Mouse (Mus musculus) layer of hippocampus, adult 18-20 months (tissue): ENCODE data around the gene Myo9a. TPM values are rescaled to one million over a fixed set of nuclear protein-coding genes. Genes with fewer than 3 reads are reported as not detected.
"Not testable (repeated sequence)": the region's sequence is repeated elsewhere in the genome, so short reads cannot be mapped to it uniquely, and the experiment has no call there.

Experiments
- DNase-seq, 2 experiments: peaks; one replicate each; pipeline ENCODE4 v3.0.0; 2022; ENCODE audit warnings: low spot score in 2 of 2
- total RNA-seq, 2 experiments: library from RNA; stranded (reverse); gene quantifications; 2 replicates each; pipeline ENCODE4 v1.2.3; 2021

Myo9a gene
- total RNA-seq, 2 experiments from 2014 or later, result 58.2 to 65.6 TPM

- DNase-seq, result no peak
Measured at GRCm38 (mm10) chr9:59947271-59947670, 196.6 kb downstream of the Myo9a start.

DNA sequence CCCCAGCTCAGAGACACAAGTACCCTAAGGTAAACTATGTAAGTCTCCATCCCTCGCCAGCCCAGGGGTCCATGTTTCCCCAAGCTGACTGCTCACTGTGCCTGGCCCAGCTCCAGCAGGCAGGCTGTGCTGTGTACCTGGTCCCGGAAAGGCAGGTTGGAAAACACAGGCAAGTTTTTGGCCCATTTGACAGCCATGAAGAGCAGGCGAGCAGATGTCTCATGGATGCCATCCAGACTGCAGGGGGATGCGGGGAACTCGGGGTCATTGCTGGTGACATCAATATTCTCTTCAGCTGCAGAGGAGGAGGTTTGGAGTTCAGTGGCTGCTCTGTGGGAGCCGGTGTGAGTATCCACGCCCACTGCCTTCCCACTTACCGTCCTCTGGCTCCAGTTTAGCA, 197.5 kb downstream of the Myo9a start:
- no peak for DNase-seq

GRCm38 (mm10) chr9:59948691-59949250, 198.1 kb downstream of the Myo9a start:
- DNase-seq, result no peak

DNA sequence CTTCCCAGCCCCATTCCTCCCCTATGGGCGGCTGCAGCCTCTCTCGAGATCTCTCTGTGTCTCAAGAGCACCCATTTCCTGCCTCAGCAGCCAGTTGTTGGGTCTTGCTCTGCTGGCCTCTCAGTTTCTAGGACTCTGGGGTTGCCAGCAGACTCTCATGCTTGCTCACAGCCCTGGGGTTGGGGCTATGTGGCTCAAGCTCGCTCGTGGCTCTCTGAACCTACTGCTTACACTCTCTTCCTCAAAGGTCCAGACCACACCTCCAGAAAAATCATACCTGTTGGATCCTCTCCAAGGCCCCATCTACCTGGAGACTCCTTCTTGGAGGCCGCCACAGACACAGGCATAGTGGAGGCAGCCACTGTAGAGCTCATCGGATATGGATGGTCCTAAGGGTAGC, 198.8 kb downstream of the Myo9a start:
- DNase-seq, result no peak

DNA sequence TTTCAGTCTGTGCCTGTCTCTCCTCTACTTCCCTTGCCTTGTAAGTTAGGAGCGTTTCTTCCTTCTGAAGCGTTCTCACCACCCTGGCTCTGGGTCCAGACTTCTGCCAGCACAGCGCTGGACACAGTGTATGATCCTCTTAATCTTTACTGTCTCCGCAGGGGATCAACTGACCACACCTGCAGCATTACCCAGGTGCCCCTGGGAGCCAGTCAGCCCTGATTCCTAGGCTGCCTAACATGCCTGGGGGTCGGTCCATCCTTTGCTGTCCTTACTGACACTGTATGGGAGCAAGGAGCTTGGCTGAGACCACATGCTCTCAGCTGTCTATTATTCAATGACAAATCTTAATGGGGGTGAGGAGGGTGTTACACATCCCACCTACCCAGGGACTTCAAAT, 199.3 kb downstream of the Myo9a start:
- DNase-seq, result no peak

DNA sequence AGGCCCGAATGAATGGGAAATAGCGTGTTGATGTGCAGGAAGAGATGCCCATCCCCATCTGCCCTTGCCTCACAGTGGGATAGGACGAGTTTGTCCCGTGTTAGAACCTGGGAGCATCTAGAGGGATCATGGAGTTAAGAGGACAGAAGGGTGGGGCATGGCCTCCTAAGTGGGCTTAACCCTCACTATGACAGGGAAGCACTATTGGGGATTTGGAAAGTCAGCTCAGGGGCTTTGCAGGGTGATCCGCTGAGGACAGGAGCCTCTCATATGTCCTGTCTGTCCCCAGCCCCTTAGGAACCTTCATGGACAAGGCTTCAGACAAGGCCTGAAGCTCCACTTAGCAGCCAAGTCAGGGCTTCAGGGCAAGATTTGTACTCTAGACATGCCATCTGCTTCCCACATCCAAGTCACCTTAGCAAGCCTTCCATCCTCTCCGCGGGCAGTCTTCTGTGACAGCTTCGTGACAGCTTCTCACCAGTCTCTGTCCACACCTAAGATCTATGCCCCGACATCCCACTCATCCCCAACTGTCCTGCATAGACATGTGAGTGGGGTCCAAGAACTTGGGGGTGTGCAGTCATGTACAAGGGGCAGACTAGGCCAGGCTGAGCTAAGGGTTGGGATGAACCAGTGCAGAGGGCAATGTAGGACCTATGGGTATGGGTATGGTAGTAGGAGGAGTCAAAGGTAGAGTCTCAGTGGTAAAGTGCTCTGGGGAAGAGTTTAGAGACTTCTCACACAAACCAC, 200.5 kb downstream of the Myo9a start:
- DNase-seq, result no peak

- DNase-seq, result no peak
Measured at GRCm38 (mm10) chr9:59951943-59952342, 201.2 kb downstream of the Myo9a start.

- DNase-seq, result no peak
Measured at GRCm38 (mm10) chr9:59952515-59953070, 201.9 kb downstream of the Myo9a start.

DNA sequence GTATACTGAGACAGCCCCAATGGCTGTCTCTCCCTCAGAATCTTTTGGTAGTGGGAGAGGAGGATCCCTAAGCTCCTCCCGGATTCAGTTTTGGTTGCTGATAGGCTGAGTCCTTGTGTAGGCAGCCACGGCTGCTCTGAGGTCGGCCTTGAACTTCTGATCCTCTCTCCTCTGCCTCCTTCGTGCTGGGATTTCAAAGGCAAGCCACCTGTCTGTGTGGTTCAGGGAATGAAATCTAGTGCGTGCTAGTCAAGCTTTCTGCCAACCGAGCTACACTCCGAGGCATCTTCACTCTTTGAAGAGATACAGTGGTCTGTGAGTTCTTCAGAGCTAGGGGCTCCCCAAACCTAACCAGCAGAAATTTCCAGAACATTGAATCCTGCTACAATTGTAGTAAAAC, 202.9 kb downstream of the Myo9a start:
- DNase-seq, result no peak

- no peak for DNase-seq
Measured at GRCm38 (mm10) chr9:59955199-59955598, 204.5 kb downstream of the Myo9a start.

- no peak for DNase-seq
Measured at GRCm38 (mm10) chr9:59955692-59956091, 205.0 kb downstream of the Myo9a start.

DNA sequence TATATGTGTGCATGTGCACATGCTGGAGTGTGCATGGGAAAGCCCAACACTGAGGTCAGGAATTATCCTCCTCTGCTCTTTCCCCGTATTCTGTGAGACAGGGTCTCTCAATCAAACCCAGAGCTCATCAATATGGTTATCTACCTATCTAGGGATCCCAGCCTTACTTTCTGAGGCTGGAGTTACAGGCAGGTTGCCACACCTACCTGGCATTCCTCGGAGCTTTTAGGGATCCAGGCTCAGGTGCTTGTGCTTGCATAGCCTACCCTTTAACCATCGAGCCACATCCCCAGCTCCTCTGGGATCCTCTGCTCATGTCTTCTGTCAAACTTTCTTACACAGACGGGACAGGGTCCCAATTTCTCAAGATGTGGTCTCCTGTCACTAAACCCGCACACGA, 205.8 kb downstream of the Myo9a start:
- DNase-seq, result no peak

DNA sequence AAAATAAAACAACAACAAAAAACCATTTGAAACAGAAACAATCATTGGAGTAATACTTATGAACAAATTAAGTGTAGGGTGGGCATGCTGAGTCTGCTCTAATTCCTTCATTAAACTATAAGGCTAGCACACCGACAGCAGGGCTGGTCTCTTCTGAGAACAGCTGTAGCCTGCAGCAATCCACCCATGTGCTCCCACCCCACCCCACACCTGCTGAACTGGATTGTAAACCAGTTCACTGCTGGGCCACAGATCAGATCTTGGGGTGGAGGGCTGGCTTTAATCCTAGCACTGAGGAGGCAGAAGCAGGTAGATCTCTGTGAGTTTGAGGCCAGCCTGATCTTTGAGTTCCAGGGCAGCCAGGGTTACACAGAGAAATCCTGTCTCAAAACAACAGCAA, 207.4 kb downstream of the Myo9a start:
- DNase-seq, result not testable (repeated sequence)

GRCm38 (mm10) chr9:59959276-59959675, 208.6 kb downstream of the Myo9a start:
- peak; percentile 23 to 77 for DNase-seq

DNA sequence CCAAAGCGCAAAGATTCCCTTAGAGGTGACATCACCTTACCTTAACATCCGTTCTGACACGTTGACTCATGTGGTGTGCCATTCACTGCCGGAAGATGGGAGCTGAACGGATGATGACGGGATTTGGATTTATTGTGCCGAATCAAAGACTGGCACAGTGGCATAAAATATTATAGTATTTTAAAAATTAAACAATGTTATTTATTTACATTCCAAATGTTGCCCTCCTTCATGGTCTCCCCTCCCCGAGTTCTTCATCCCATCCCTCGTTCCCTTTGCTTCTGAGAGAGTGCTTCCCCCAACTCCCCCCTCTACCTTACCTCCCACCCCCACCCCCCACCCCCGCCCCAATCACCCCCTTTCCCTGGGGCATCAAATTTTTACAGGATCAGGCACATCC, 209.9 kb downstream of the Myo9a start, which contains the start of gene Nr2e3:
Gene Nr2e3 (minus strand): TSS at position 101 of the 400 bp plus-strand sequence.
- no peak for DNase-seq

- no peak for DNase-seq
Measured at GRCm38 (mm10) chr9:59961201-59961955, 210.7 kb downstream of the Myo9a start.

DNA sequence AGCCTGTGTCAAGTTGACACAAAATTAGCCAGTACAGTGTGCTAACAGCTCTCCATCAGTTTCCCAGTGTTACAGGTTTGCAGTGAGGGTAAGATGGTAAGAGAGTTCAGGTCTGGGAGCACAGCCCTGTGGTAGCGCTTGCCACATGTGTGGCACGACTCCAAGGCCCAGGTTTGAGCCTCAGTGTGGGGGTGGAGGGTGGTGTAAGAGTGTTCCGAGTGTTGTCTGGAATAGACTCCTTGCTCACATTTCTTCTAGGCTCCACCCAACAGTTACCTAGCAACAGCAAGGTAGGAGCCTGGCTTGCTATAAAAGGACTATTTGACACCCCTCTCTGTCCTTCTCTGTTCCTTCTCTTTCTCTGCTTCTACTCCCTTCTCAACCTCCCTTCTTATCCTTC, 213.7 kb downstream of the Myo9a start:
- no peak for DNase-seq

- DNase-seq, result no peak
Measured at GRCm38 (mm10) chr9:59965046-59965445, 214.3 kb downstream of the Myo9a start.

- peak; percentile 45 to 74 for DNase-seq
Measured at GRCm38 (mm10) chr9:59969383-59969782, 218.7 kb downstream of the Myo9a start.

DNA sequence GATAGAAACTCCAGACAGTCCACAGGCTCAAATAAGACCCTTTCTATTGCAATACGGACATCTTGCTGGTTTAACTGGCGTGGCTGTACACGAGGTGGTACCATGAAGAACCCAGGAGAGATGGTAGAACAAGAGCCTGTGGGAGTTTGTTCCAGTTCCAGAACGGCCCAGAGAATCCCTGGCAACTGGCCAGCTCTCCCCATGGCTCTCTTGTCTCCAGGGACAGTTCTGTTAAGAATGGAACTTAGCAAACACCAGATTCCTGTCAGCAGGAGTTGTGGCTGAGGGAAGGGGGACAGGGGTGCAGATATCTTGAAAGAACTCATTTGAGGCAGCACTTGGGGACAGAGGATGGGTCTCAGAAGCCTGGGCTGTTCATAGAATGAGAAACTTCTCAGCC, 220.6 kb downstream of the Myo9a start:
- no peak for DNase-seq
